Mouse (Mus musculus) neural tube, embryonic 11.5 days (tissue): ENCODE data around the gene Gm12248. TPM values are rescaled to one million over a fixed set of nuclear protein-coding genes. Genes with fewer than 3 reads are reported as not detected.

Source experiments
- polyA plus RNA-seq: library from polyadenylated mRNA; unstranded; fragments of >200 nt; fragmentation: Nextera tagmentation; extraction: Ambion mirVana; gene quantifications from 2 replicates; pipeline ENCODE4 v1.2.1, GENCODE M21; 2014

Gene Gm12248
- polyA plus RNA-seq, 1 experiment from 2014 or later, result not detected

Other genes starting within 250 kb of the Gm12248 start
- 19.8 and 22.7 TPM in 2 replicates for gene Larp1, start 84.1 kb downstream of the Gm12248 start, polyA plus RNA-seq
- 112 and 118 TPM in 2 replicates for gene Cnot8, start 11.0 kb upstream of the Gm12248 start, polyA plus RNA-seq
- 26.4 and 27.6 TPM in 2 replicates for gene Gemin5, start 75.4 kb upstream of the Gm12248 start, polyA plus RNA-seq
- gene Mrpl22, start 78.5 kb upstream of the Gm12248 start, polyA plus RNA-seq, result 123 and 138 TPM in 2 replicates
- gene Igtp, start 106.4 kb upstream of the Gm12248 start, polyA plus RNA-seq, result 2.1 and 2.4 TPM in 2 replicates
- 0.72 and 1.4 TPM in 2 replicates for gene Irgm2, start 106.5 kb upstream of the Gm12248 start, polyA plus RNA-seq
- not detected in 2 replicates for gene 4930438A08Rik, start 181.7 kb upstream of the Gm12248 start, polyA plus RNA-seq
- 15.0 and 17.1 TPM in 2 replicates for gene Zfp692, start 213.9 kb upstream of the Gm12248 start, polyA plus RNA-seq
- 25.5 and 27.7 TPM in 2 replicates for gene Zfp672, start 237.2 kb upstream of the Gm12248 start, polyA plus RNA-seq
- 37.0 and 41.4 TPM in 2 replicates for gene Sh3bp5l, start 237.6 kb upstream of the Gm12248 start, polyA plus RNA-seq